Mouse (Mus musculus): ENCODE results near the gene Psmd9.
A peak's percentile ranks its signal among the peaks of the same experiment; 100 is the strongest.
"Not testable (repeated sequence)": the region's sequence is repeated elsewhere in the genome, so short reads cannot be mapped to it uniquely, and the experiment has no call there.

Psmd9 gene

GRCm38 (mm10) chr5:123195500-123196000 is 26.3 kb downstream of the Psmd9 start:
- no peak for DNase-seq

GRCm38 (mm10) chr5:123196746-123197145 is 27.5 kb downstream of the Psmd9 start:
- DNase-seq, result no peak

GRCm38 (mm10) chr5:123198523-123198922 is 29.3 kb downstream of the Psmd9 start:
- no peak for DNase-seq

- not testable (repeated sequence) for DNase-seq
Observed at GRCm38 (mm10) chr5:123200816-123201522, 31.8 kb downstream of the Psmd9 start.

- DNase-seq, result peak; percentile 28 to 75
Observed at GRCm38 (mm10) chr5:123201523-123201892, 32.3 kb downstream of the Psmd9 start.

GRCm38 (mm10) chr5:123201987-123202386 is 32.8 kb downstream of the Psmd9 start:
- DNase-seq, result no peak

GRCm38 (mm10) chr5:123202771-123203170 is 33.6 kb downstream of the Psmd9 start:
- not testable (repeated sequence) for DNase-seq

- not testable (repeated sequence) for DNase-seq
Observed at GRCm38 (mm10) chr5:123203591-123203990, 34.4 kb downstream of the Psmd9 start.

GRCm38 (mm10) chr5:123222346-123223050 is 53.3 kb downstream of the Psmd9 start:
- DNase-seq, result not testable (repeated sequence)

GRCm38 (mm10) chr5:123223051-123223410 is 53.8 kb downstream of the Psmd9 start:
- peak; percentile 53 to 82 for DNase-seq

- DNase-seq, result not testable (repeated sequence)
Observed at GRCm38 (mm10) chr5:123223861-123224260, 54.6 kb downstream of the Psmd9 start.

- no peak for DNase-seq
Observed at GRCm38 (mm10) chr5:123226851-123227250, 57.6 kb downstream of the Psmd9 start.

GRCm38 (mm10) chr5:123227762-123228523 is 58.7 kb downstream of the Psmd9 start:
- DNase-seq, result peak; percentile 98

GRCm38 (mm10) chr5:123228524-123228922 is 59.3 kb downstream of the Psmd9 start:
- DNase-seq, result no peak

GRCm38 (mm10) chr5:123229296-123229695 is 60.1 kb downstream of the Psmd9 start:
- peak; percentile 33 to 53 for DNase-seq

- DNase-seq, result no peak
Observed at GRCm38 (mm10) chr5:123232180-123232579, 63.0 kb downstream of the Psmd9 start.

- peak; percentile 82 to 83 for DNase-seq
Observed at GRCm38 (mm10) chr5:123235731-123236130, 66.5 kb downstream of the Psmd9 start.

- no peak for DNase-seq
Observed at GRCm38 (mm10) chr5:123236426-123236825, 67.2 kb downstream of the Psmd9 start.

GRCm38 (mm10) chr5:123239501-123239900 is 70.3 kb downstream of the Psmd9 start:
- DNase-seq, result no peak

- DNase-seq, result peak; percentile 59 to 63
Observed at GRCm38 (mm10) chr5:123245518-123245917, 76.3 kb downstream of the Psmd9 start.

- DNase-seq, result no peak
Observed at GRCm38 (mm10) chr5:123251390-123251789, 82.2 kb downstream of the Psmd9 start.

GRCm38 (mm10) chr5:123251834-123252233 is 82.6 kb downstream of the Psmd9 start, which contains the start of gene Wdr66:
TSS of gene Wdr66 (plus strand) at chr5:123252102.
- DNase-seq, result peak; percentile 87 to 92

Measured in kidney, postnatal 25 days (tissue).